Mouse (Mus musculus) forebrain, embryonic 16.5 days (tissue): ENCODE measurements around the gene Tpra1. TPM values are rescaled to one million over a fixed set of nuclear protein-coding genes. Genes with fewer than 3 reads are reported as not detected.

Experiments used
- ATAC-seq: fragments of 200-750 bp; cut with Nextera tagmentation; 2 replicates; pipeline ENCODE4 v1.8.0; 2017; ENCODE audit warnings: mild to moderate bottlenecking, moderate library complexity
- H3K27ac ChIP-seq: fragments of 300-500 bp; sonication (generic); 2 replicates; pipeline ENCODE4 v1.5.1; 2014; ENCODE audit warnings: low read length, control low read depth
- H3K27me3 ChIP-seq: fragments of 300-500 bp; sonication (generic); replicated peaks from 2 replicates; pipeline ENCODE4 v1.6.1; 2014; ENCODE audit warnings: low read length; ENCODE audit not compliant: control insufficient read depth, insufficient read depth
- H3K36me3 ChIP-seq: fragments of 300-500 bp; sonication (generic); 2 replicates; pipeline ENCODE4 v1.6.1; 2014; ENCODE audit not compliant: control insufficient read depth, insufficient read depth
- H3K4me1 ChIP-seq: fragments of 300-500 bp; sonication (generic); replicated peaks from 2 replicates; pipeline ENCODE4 v1.6.1; 2014; ENCODE audit warnings: low read length; ENCODE audit not compliant: control insufficient read depth, insufficient read depth
- H3K4me2 ChIP-seq: fragments of 300-500 bp; sonication (generic); 2 replicates; pipeline ENCODE4 v1.6.1; 2014; ENCODE audit warnings: mild to moderate bottlenecking, low read length, control low read depth
- H3K4me3 ChIP-seq: fragments of 300-500 bp; sonication (generic); replicated peaks from 2 replicates; pipeline ENCODE4 v1.5.1; 2014; ENCODE audit warnings: mild to moderate bottlenecking, low read length, control low read depth
- H3K9ac ChIP-seq: fragments of 300-500 bp; sonication (generic); replicated peaks from 2 replicates; pipeline ENCODE4 v1.6.1; 2014; ENCODE audit warnings: low read depth, low read length, control low read depth
- H3K9me3 ChIP-seq: fragments of 300-500 bp; sonication (generic); 2 replicates; pipeline ENCODE4 v1.6.1; 2016; ENCODE audit warnings: low read length; ENCODE audit not compliant: control insufficient read depth
- WGBS: fragments of 180-500 bp; shearing (Covaris S2); extraction: QIAGEN DNeasy Blood & Tissue Kit; methylation state at CpG from one replicate; pipeline ENCODE4 v1.1.7; 2014; 5-methylcytosine and 5-hydroxymethylcytosine counted together
- polyA plus RNA-seq: library from polyadenylated mRNA; unstranded; fragments of >200 nt; fragmentation: Nextera tagmentation; extraction: Ambion mirVana; gene quantifications from 2 replicates; pipeline ENCODE4 v1.2.1, GENCODE M21; 2015

The Tpra1 gene
- polyA plus RNA-seq, 1 experiment from 2014 or later = 70.0 TPM

DNA sequence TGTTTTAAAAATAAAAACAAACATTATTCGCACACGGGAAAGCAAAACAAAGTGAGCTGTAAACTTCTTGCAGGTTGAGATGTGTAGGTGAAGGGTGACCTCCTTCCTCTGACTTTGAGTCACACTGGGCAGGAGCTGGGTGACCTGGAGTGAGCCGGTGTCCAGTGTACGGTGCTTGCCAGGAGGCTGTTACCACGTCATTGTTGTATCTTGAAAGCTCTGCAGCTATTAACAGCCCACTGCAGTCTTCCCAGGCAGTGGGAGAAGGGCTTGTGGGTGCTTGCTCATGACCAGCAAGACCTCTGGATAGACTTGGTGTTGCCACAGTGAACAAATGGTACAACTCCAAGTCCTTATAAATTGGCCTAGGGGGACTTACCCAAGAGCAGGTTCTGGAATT, 12.7 kb downstream of the Tpra1 start:
- H3K4me2 ChIP-seq = no peak overlapping the region
- H3K4me1 ChIP-seq = peaks cover 7% of the 10 kb centered on the region; the same call in 1 of the 2 replicates
- 72% methylated on average over 5 of the region's 5 CpGs for WGBS
- H3K27ac ChIP-seq = no peak overlapping the region
- no peak overlapping the region for H3K9ac ChIP-seq
- no peaks in the 10 kb centered on the region for H3K36me3 ChIP-seq
- no peak overlapping the region for H3K4me3 ChIP-seq
- no peaks in the 10 kb centered on the region for H3K9me3 ChIP-seq
- no peaks in the 10 kb centered on the region for H3K27me3 ChIP-seq
- ATAC-seq = no peak

DNA sequence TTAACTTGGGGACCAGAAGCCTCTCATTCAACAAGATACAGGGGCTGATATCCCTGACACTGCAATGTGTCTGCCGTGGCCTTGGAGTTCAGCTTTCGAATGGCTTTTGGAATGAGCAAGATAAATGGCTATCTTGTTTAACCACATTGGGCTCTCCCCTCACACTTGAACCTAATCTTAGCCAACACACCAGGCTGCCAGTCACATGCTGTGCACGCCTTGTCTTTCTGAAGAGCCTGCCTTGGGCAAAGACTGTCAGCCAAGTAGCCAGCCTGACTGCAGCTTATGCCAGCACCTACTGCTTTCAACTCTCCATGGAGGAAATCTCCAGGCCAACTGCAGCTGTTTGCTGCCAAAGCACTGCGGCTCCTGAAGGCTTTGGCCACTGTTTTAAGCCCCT, 13.5 kb downstream of the Tpra1 start:
- 72% methylated on average over 4 of the region's 4 CpGs for WGBS
- no peak overlapping the region for H3K4me3 ChIP-seq
- no peak overlapping the region for H3K4me2 ChIP-seq
- H3K36me3 ChIP-seq = no peaks in the 10 kb centered on the region
- H3K27ac ChIP-seq = no peak overlapping the region
- H3K27me3 ChIP-seq = no peaks in the 10 kb centered on the region
- no peaks in the 10 kb centered on the region for H3K9me3 ChIP-seq
- H3K4me1 ChIP-seq = peaks cover 7% of the 10 kb centered on the region; the same call in 1 of the 2 replicates
- no peak overlapping the region for H3K9ac ChIP-seq
- ATAC-seq = peak; percentile 57

DNA sequence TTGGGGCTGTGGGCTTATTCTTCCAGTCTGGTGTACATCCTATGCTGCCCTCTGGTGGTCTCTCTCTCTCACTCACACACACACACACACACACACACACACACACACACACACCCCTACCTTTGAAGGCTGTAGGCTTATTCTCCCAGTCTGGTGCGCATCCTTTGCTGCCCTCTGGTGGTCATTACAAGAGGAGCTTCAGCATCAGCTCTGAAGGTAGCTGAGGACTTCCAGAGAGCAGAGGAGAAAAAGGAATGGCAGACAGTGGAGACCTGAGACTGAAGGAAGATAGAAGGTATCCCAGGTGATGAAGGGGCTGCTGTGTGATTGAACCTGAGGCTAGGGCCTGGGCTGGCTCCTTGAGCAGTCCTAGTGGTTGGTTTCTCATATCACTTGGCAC, 14.1 kb downstream of the Tpra1 start:
- ATAC-seq = peak; percentile 5; the same call in 1 of the 2 replicates
- H3K27me3 ChIP-seq = no peaks in the 10 kb centered on the region

DNA sequence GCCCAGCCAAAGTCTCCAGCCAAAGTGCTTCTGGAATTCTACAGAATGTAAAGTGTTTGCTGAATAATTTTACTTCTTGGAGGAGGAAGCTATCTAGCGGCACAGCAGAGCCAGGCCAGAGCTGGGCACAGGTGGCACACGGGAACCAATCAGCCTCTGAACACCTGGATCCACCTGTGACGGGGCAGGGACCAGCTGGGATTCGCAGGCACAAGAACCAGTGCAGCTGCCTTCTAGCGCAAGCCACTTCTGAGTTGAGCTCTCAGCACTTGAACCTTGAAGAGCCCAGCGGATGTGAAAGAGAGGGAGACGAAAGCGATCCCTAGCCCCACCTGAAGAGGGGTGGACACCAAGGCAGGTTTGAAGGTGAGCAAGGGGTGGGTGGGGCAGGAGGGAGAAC, 16.8 kb downstream of the Tpra1 start:
- 77% methylated on average over 8 of the region's 8 CpGs for WGBS
- H3K4me1 ChIP-seq = peaks cover 5% of the 10 kb centered on the region; the same call in 1 of the 2 replicates
- no peaks in the 10 kb centered on the region for H3K9me3 ChIP-seq
- H3K27ac ChIP-seq = no peak overlapping the region
- H3K4me2 ChIP-seq = no peak overlapping the region
- no peak overlapping the region for H3K4me3 ChIP-seq
- no peaks in the 10 kb centered on the region for H3K27me3 ChIP-seq
- H3K36me3 ChIP-seq = no peaks in the 10 kb centered on the region
- no peak overlapping the region for H3K9ac ChIP-seq
- no peak for ATAC-seq

More for the DNA sequence above, 14.1 kb downstream of the Tpra1 start:
- Histone ChIP-seq H3K4me3 (no peak overlapping the region), H3K9ac (no peak overlapping the region), H3K4me2 (no peak overlapping the region), H3K27ac (no peak overlapping the region), H3K4me1 (peaks cover 7% of the 10 kb centered on the region; the same call in 1 of the 2 replicates), H3K9me3 (no peaks in the 10 kb centered on the region), H3K36me3 (no peaks in the 10 kb centered on the region)
- WGBS = 47% methylated on average over 1 of the region's 1 CpGs

DNA sequence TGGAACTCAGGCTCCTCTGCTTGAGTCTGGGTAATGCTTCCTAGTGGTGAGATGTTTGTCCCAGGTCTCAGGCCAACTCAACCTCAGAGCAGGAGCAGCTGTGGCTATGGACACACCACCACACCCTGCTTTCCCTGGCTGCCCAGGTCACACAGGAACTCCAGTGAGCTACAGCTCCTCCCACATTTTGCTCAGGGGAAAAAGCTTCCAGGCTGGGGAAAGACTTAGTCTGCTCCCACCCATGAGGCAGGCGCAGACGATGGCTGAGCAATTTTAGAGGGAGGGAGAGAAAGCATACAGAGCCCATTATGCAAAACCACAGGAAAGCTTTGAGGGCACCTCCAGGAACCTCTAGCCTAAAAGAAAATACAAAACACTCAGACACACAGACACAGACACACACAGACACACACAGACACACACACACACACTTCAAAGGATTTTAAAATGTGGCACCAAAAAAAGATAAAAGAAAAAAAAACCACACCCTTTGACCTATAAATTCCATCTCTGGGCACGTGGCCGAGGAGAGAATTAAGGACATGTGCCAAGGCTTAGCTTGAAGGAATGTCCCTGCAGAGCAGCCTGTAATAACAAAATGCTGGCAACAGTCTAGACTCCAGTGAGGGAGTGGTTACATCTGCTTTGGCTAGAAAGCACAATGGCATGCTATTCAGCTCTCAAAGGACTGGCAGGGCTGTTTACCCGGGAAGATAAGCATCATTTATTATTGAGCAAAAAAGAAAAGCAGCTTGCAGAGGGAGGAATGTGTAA, 22.6 kb downstream of the Tpra1 start:
- Histone ChIP-seq H3K4me2 (no peak overlapping the region), H3K27ac (peak overlapping the region; percentile 79), H3K9me3 (no peaks in the 10 kb centered on the region), H3K36me3 (no peaks in the 10 kb centered on the region), H3K4me3 (no peak overlapping the region), H3K4me1 (peaks cover 22% of the 10 kb centered on the region), H3K27me3 (no peaks in the 10 kb centered on the region), H3K9ac (no peak overlapping the region)
- peak; percentile 67 for ATAC-seq
- 6% methylated on average over 5 of the region's 5 CpGs for WGBS

DNA sequence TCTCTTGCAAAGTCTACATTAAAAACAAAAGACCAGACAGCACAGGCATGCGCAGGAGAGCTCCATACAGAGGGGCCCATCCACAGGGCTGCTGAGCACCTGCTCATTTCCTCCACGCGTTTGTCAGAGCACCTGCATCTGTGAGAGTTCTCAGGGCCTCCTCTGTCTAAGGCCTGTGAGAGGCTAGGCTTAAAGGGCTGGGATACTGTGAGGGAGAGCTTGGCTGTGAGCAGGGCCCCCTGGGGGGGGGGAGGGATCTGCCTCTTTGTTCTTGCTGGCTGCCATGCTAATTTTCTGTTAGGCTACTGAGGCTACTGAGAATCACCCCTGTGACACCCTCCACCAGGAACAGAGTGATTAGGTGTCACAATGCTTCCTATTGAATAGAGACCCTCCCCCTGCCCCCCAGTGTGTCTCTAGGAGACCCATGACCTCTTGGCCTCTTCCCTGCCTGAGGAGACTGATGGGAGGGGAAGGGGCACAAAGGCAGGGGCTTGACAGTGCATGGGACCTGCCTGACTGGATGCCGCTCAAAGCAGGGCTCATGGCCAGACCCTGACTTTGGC, 23.7 kb downstream of the Tpra1 start:
- WGBS = 12% methylated on average over 4 of the region's 4 CpGs
- Histone ChIP-seq H3K4me3 (no peak overlapping the region), H3K9ac (no peak overlapping the region), H3K27me3 (no peaks in the 10 kb centered on the region), H3K4me1 (peaks cover 22% of the 10 kb centered on the region), H3K9me3 (no peaks in the 10 kb centered on the region), H3K4me2 (no peak overlapping the region), H3K27ac (peak overlapping the region; percentile 79), H3K36me3 (no peaks in the 10 kb centered on the region)
- ATAC-seq = peak; percentile 54

DNA sequence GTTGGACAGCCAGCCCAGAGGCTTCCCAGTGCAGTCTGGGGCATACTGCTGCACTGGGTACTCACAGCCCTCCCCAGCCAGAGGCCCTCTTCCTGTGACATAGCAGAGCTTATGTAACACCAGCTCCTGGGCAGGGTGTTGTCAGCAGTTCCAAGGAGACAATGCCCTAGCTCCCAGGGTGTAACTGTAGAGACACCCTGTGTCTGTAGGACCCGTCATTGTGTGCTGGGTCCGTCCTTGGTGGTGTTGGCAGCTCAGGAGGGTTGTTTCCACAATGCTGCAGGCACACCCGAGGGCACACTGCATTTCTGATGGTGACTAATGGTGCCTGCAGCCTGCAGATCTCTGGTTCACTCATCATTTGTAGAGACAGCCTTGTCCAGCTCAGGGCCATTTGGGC, 24.8 kb downstream of the Tpra1 start:
- H3K36me3 ChIP-seq = no peaks in the 10 kb centered on the region
- 58% methylated on average over 3 of the region's 3 CpGs for WGBS
- no peak for ATAC-seq
- no peaks in the 10 kb centered on the region for H3K27me3 ChIP-seq
- peaks cover 22% of the 10 kb centered on the region for H3K4me1 ChIP-seq
- H3K27ac ChIP-seq = no peak overlapping the region
- H3K4me3 ChIP-seq = no peak overlapping the region
- no peak overlapping the region for H3K9ac ChIP-seq
- no peaks in the 10 kb centered on the region for H3K9me3 ChIP-seq
- no peak overlapping the region for H3K4me2 ChIP-seq

DNA sequence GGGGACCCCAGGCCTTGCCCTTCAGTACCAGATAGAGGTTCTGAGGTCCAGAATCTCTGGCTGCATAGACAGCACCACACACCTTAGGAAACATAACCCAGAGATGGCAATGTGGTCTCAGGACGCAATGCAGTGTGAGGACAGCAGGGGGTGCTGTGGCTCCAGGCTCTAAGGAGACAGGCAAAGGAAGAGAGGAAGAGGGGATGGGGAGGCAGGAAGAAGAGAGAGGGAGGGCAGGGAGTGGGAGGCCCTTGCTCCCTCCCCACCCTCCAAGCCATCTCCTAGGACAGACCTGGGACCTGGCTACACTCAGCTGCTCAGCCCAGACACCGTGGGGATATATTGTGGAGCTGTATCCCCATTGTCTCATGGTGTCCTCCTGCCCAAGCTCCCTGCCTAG, 25.5 kb downstream of the Tpra1 start:
- peak; percentile 42 for ATAC-seq
- no peak overlapping the region for H3K9ac ChIP-seq
- WGBS = 16% methylated on average over 2 of the region's 2 CpGs
- H3K4me1 ChIP-seq = peaks cover 22% of the 10 kb centered on the region
- H3K27ac ChIP-seq = no peak overlapping the region
- no peak overlapping the region for H3K4me3 ChIP-seq
- H3K9me3 ChIP-seq = no peaks in the 10 kb centered on the region
- no peak overlapping the region for H3K4me2 ChIP-seq
- H3K36me3 ChIP-seq = no peaks in the 10 kb centered on the region
- H3K27me3 ChIP-seq = no peaks in the 10 kb centered on the region

DNA sequence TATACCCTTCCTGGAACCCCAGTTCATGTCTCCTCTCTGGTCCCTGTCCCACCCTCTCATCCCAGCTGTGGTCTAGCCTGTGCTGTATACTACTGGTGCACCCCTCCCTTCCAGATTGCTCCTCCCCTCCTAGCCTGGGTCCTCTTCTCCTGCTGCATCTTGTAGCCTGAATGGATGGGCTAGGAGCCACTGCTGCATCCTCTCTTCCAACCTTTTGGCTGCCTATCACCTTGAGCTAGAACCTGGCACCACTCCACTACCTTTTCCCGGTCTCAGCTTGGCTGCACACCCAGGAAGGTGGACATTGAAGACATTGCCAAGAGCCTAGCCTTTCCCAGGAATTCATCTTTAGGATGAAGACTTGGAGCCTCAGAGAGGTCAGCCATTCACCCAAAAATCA, 26.0 kb downstream of the Tpra1 start:
- Histone ChIP-seq H3K27me3 (no peaks in the 10 kb centered on the region), H3K36me3 (no peaks in the 10 kb centered on the region), H3K27ac (no peak overlapping the region), H3K4me1 (peaks cover 22% of the 10 kb centered on the region), H3K9me3 (no peaks in the 10 kb centered on the region), H3K4me2 (no peak overlapping the region), H3K4me3 (no peak overlapping the region), H3K9ac (no peak overlapping the region)
- no peak for ATAC-seq
- WGBS = 83% methylated on average over 1 of the region's 1 CpGs
